Mouse (Mus musculus) spleen, postnatal 10 days (tissue): Measurements from ENCODE around the gene Hoxc8.

Experiments
- DNase-seq, 2 experiments: peaks; one replicate each; pipeline ENCODE4 v3.0.0; 2021 to 2022; ENCODE audit warnings: low spot score in 2 of 2

The Hoxc8 gene

GRCm38 (mm10) chr15:102965003-102965891, 25.2 kb upstream of the Hoxc8 start:
- DNase-seq, result no peak

- DNase-seq, result peak in 1 of 2 experiments; percentile 71
Measured at GRCm38 (mm10) chr15:102965892-102966775, 24.3 kb upstream of the Hoxc8 start.

GRCm38 (mm10) chr15:102966776-102967311, 23.6 kb upstream of the Hoxc8 start, which contains the start of gene Hoxc10:
Gene Hoxc10 (plus strand): TSS chr15:102966796.
- DNase-seq, result no peak

GRCm38 (mm10) chr15:102967312-102967510, 23.2 kb upstream of the Hoxc8 start, which contains the start of gene Hoxc5:
Gene Hoxc5 (plus strand): TSS chr15:102967443.
- DNase-seq, result no peak

DNA sequence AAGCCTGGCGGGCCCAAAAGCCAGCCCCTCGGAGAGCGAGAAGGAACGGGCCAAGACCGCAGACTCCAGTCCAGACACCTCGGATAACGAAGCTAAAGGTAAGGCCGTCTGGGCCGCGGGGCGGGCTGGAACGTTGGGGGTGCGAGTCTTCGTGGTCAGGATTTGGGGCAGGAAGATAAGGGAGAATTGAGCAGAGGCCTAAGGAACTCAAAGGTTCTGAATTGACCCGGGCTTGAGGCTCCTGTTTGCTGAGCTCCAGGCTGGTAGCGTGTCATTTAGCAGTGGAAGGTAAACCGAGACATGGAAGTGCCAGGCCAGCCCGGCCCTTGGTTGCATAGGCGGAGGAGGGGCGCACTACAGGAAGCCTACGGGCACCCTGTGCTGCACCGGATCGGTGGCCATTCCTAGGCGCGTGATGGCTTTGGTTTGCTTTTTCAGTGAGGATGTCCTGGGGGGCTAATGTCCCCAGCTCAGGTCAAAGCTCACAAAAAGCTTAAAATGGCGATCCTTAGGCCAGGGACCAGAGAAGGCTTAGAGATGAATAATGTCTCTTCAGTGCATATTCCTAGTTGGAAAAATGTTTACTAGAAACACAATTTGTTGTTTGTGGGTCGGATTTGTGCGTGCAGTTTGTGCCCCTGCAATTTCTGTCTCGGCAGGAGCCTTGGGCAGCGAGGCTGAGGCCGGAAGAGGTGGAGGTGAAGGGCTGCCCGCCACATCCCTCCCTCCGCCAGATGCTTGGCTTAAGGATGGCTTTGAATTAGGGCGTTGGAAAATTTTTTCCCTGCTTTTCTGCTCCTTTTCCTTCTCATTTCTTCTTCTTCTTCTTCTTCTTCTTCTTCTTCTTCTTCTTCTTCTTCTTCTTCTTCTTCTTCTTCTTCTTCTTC, 22.7 kb upstream of the Hoxc8 start:
- no peak for DNase-seq

GRCm38 (mm10) chr15:102969296-102969695, 21.1 kb upstream of the Hoxc8 start:
- DNase-seq, result no peak

DNA sequence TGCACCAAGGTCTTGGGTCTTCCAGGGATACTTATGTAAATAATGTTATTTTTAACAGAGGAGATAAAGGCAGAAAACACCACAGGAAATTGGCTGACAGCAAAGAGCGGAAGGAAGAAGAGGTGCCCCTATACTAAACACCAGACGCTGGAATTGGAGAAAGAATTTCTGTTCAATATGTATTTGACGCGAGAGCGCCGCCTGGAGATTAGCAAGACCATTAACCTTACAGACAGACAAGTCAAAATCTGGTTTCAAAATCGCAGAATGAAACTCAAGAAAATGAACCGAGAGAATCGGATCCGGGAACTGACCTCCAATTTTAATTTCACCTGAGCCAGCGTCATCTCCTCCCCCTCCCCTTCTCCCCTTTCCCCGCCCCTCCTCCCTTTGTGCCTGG, 19.7 kb upstream of the Hoxc8 start:
- DNase-seq, result no peak

DNA sequence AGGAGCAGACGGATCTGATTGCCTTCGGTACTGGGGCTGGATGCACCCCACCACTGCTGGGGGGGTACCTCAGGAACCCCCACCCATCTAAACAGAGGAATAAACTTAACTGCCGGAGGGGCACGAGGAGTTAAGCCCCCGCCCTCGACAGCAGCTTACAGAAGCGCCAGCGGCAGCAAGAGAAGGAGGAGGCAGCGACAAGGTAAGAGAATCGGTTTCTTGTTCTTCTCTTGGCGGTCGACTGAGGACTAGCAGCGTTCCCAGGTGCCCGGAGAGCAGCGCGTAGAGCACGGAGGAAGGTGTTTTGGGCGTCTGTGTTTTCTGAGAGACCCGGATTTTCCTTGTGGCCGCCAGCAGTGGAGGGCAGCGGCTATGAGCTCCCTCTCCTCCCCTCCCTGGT, 18.2 kb upstream of the Hoxc8 start:
- no peak for DNase-seq

- DNase-seq, result no peak
Measured at GRCm38 (mm10) chr15:102972753-102973152, 17.7 kb upstream of the Hoxc8 start.

DNA sequence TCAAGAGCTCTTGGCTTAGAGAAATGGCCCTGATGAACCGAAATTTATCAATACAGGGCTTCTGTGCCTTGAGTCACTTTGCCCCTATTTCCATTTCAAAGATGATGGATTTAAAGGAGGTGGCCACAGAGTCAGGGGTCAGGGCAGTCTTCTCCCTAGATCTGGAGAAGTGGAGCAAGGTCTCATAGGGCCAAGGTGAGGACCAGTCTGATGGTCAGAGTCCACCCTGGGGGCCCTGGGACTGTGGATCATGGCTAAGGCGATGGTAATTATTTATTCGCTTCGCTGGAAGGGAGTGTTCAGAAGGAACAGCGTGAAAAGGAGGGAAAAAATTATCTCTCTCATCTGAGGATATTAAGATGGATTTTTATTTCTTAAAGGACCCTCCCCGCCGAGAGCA, 15.4 kb upstream of the Hoxc8 start:
- DNase-seq, result no peak

DNA sequence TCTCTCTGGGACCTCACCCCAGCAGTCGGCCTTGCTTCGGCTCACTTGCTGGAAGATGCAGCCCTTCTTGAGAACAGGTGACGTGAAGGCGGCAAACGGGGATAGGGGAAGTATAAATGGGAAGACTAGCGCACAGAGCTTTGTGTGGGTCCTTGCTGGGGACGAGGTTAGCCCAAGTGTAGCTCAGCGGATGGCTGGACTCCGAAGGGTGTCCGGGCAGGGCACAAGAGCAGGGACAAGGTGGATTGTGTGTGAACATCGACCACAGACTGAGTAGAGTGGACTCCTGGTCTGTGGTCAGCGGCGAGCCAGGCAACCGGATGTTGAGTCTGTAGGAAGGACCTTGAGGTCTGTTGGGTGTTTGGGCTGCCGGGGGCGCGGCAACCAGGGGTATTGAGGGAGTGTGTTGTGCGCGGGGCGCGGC, 14.7 kb upstream of the Hoxc8 start:
- DNase-seq, result no peak

- no peak for DNase-seq
Measured at GRCm38 (mm10) chr15:102976171-102976570, 14.2 kb upstream of the Hoxc8 start, which contains the start of gene Hoxc9. Gene Hoxc9 (plus strand): TSS chr15:102976439.

GRCm38 (mm10) chr15:102976631-102977422, 13.6 kb upstream of the Hoxc8 start:
- DNase-seq, result no peak

GRCm38 (mm10) chr15:102977423-102977974, 12.9 kb upstream of the Hoxc8 start:
- DNase-seq, result no peak

GRCm38 (mm10) chr15:102978615-102979515, 11.5 kb upstream of the Hoxc8 start:
- no peak for DNase-seq

GRCm38 (mm10) chr15:102979936-102980335, 10.5 kb upstream of the Hoxc8 start:
- DNase-seq, result no peak

DNA sequence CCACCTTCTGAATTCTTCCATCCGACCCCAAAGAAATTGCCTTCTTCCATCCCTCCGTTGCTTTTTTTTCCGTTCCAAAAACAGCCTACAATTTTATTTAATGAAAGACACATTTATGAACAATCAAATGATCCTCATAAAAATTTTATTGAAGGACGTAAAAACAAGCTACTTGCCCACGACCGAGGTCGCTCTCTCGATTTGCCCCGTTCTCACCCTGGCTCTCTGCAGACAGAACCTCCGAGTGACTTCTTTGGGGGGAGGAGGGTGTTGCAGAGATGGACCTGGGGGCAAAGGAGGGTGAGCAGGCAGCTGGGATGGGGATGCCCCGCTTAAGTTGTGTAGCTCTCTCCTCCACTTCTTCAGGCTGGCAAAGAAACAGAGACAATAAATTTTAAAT, 10.1 kb upstream of the Hoxc8 start:
- no peak for DNase-seq

- no peak for DNase-seq
Measured at GRCm38 (mm10) chr15:102980912-102981311, 9.5 kb upstream of the Hoxc8 start.
